Mouse (Mus musculus) embryonic facial prominence, embryonic 11.5 days (tissue): ENCODE results near the gene Smpd4. TPM values are rescaled to one million over a fixed set of nuclear protein-coding genes. Genes with fewer than 3 reads are reported as not detected.

Source experiments
- polyA plus RNA-seq: library from polyadenylated mRNA; unstranded; fragments of >200 nt; fragmentation: Nextera tagmentation; extraction: Ambion mirVana; gene quantifications from 2 replicates; pipeline ENCODE4 v1.2.1, GENCODE M21; 2014

Gene Smpd4
- polyA plus RNA-seq, 1 experiment from 2014 or later: 58.5 TPM

Other genes with a start within 250 kb of the Smpd4 start
- 7.0 and 7.2 TPM in 2 replicates for gene Snap29, start 213.4 kb upstream of the Smpd4 start, polyA plus RNA-seq
- gene Pi4ka, start 213.0 kb upstream of the Smpd4 start, polyA plus RNA-seq: 29.9 and 33.9 TPM in 2 replicates
- gene Crkl, start 167.4 kb upstream of the Smpd4 start, polyA plus RNA-seq: 85.1 and 90.1 TPM in 2 replicates
- 0.77 and 1.2 TPM in 2 replicates for gene Aifm3, start 129.7 kb upstream of the Smpd4 start, polyA plus RNA-seq
- gene Lztr1, start 110.7 kb upstream of the Smpd4 start, polyA plus RNA-seq: 68.5 and 77.7 TPM in 2 replicates
- gene Thap7, start 88.2 kb upstream of the Smpd4 start, polyA plus RNA-seq: 47.6 and 50.0 TPM in 2 replicates
- gene Lrrc74b, start 58.1 kb upstream of the Smpd4 start, polyA plus RNA-seq: 0.15 TPM in 1 of 2 replicates, not detected in the other
- gene P2rx6, start 57.5 kb upstream of the Smpd4 start, polyA plus RNA-seq: 0.20 and 0.31 TPM in 2 replicates
- gene Slc7a4, start 36.1 kb upstream of the Smpd4 start, polyA plus RNA-seq: 0.59 and 2.3 TPM in 2 replicates
- gene Ccdc74a, start 27.1 kb downstream of the Smpd4 start, polyA plus RNA-seq: 5.0 and 5.6 TPM in 2 replicates
- 32.8 and 33.6 TPM in 2 replicates for gene Med15, start 113.5 kb downstream of the Smpd4 start, polyA plus RNA-seq
- gene Klhl22, start 140.3 kb downstream of the Smpd4 start, polyA plus RNA-seq: 48.0 and 58.1 TPM in 2 replicates
- 13.5 and 15.3 TPM in 2 replicates for gene Scarf2, start 177.9 kb downstream of the Smpd4 start, polyA plus RNA-seq
- not detected in 2 replicates for gene B830017H08Rik, start 213.8 kb downstream of the Smpd4 start, polyA plus RNA-seq
- gene Car15, start 219.0 kb downstream of the Smpd4 start, polyA plus RNA-seq: 1.7 and 2.0 TPM in 2 replicates